Mouse (Mus musculus): ENCODE measurements around the gene Serpina3i. TPM values are rescaled to one million over a fixed set of nuclear protein-coding genes. Genes with fewer than 3 reads are reported as not detected.

Gene Serpina3i
- polyA plus RNA-seq, 1 experiment from 2014 or later: not detected

- no peaks in the 10 kb centered on the region for H3K27me3 ChIP-seq
Measured at GRCm38 (mm10) chr12:104247553-104248002, 15.3 kb upstream of the Serpina3i start.

DNA sequence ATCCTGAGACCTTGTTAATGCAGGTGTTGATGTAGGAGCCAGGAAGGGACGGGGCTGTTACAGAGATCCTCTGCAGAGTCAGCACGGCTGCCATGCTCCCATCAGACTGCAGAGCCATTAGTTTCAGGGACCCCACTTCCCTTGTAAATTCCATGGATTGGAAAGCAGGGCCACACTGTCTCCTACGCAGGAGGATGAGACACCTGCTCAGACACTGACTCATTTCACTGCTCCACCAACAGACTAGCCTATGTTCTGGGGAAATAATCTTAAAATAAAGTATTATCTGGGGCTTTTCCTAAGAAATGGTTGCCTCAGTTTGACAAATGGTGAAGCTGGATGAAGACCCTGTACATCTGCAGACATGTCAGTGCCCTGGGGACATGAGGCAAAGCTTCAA is 14.7 kb upstream of the Serpina3i start:
- Histone ChIP-seq H3K27ac (no peak overlapping the region), H3K4me1 (replicated peaks) (peaks cover 12% of the 10 kb centered on the region), H3K27me3 (no peaks in the 10 kb centered on the region), H3K4me3 (no peak overlapping the region), H3K9ac (no peak overlapping the region), H3K4me2 (no peak overlapping the region), H3K9me3 (no peaks in the 10 kb centered on the region), H3K36me3 (no peaks in the 10 kb centered on the region)
- 72% methylated on average over 3 of the region's 3 CpGs for WGBS
- ATAC-seq (ENCODE audit: low FRiP score): no peak

More at GRCm38 (mm10) chr12:104247553-104248002, 15.3 kb upstream of the Serpina3i start:
- H3K4me2 ChIP-seq: no peak overlapping the region
- no peaks in the 10 kb centered on the region for H3K9me3 ChIP-seq
- no peak overlapping the region for H3K4me3 ChIP-seq
- no peak overlapping the region for H3K27ac ChIP-seq
- peak; percentile 67 for ATAC-seq (ENCODE audit: low FRiP score)
- peaks cover 12% of the 10 kb centered on the region for H3K4me1 ChIP-seq (replicated peaks)
- no peak overlapping the region for H3K9ac ChIP-seq
- H3K36me3 ChIP-seq: no peaks in the 10 kb centered on the region

- Histone ChIP-seq H3K36me3 (no peaks in the 10 kb centered on the region), H3K4me1 (replicated peaks) (no peaks in the 10 kb centered on the region), H3K4me2 (no peak overlapping the region), H3K4me3 (no peak overlapping the region), H3K27ac (no peak overlapping the region), H3K9me3 (no peaks in the 10 kb centered on the region), H3K9ac (no peak overlapping the region), H3K27me3 (no peaks in the 10 kb centered on the region)
- WGBS: 55% methylated on average over 3 of the region's 3 CpGs
- ATAC-seq (ENCODE audit: low FRiP score): no peak
Measured at GRCm38 (mm10) chr12:104261041-104261440, 1.9 kb upstream of the Serpina3i start.

GRCm38 (mm10) chr12:104266374-104266773 is 3.5 kb downstream of the Serpina3i start:
- no peak overlapping the region for H3K27ac ChIP-seq
- no peaks in the 10 kb centered on the region for H3K27me3 ChIP-seq
- no peak overlapping the region for H3K4me3 ChIP-seq
- no peaks in the 10 kb centered on the region for H3K9me3 ChIP-seq
- 87% methylated on average over 3 of the region's 3 CpGs for whole genome bisulfite sequencing
- ATAC-seq (ENCODE audit: low FRiP score): no peak
- no peak overlapping the region for H3K9ac ChIP-seq
- H3K36me3 ChIP-seq: no peaks in the 10 kb centered on the region
- H3K4me1 ChIP-seq (replicated peaks): no peaks in the 10 kb centered on the region
- no peak overlapping the region for H3K4me2 ChIP-seq

DNA sequence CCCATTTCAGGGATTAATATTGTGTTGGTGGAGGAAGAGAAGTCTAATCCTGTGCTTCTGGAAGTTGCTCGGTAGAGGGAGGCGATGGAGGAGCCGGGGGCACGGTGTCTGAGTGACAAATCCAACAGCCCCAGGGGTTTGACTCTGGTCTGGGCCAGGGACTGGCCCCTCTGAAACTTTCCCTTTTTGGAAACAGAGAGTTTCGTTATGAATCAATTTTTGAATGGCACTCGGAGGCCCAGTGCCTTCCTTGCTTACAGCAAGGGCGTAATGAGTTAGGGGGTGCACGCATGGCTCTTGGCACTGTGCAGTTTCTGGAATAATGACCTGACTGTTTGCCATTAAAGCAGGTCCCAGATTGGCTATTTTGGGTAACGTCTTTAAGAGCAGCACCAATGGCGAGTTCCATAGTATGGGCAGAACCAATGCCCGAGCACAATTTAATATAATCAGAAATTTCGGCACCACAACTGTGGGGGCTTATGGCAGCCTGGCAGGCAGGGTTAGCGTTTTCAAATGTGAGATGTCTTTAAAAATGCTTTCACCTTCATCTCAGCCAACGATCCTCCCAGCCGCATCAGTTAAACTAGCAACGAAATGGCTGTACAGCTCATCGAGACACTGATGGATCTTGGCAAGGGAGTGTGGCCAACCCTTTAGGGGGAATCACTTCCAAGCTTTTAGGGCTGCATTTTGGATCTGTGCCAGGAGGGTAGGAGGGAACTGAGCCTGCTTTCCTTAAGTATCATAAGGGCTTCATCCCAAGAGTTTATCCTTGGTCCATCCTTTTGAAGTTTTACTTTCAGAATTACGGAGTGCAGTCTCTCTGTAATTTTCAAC is 15.5 kb downstream of the Serpina3i start:
- Histone ChIP-seq H3K4me3 (no peak overlapping the region), H3K9ac (no peak overlapping the region), H3K36me3 (no peaks in the 10 kb centered on the region), H3K9me3 (no peaks in the 10 kb centered on the region), H3K4me2 (no peak overlapping the region), H3K4me1 (replicated peaks) (peaks cover 7% of the 10 kb centered on the region; the same call in 1 of the 2 replicates), H3K27me3 (no peaks in the 10 kb centered on the region), H3K27ac (no peak overlapping the region)
- 82% methylated on average over 18 of the region's 18 CpGs for WGBS
- no peak for ATAC-seq (ENCODE audit: low FRiP score)

DNA sequence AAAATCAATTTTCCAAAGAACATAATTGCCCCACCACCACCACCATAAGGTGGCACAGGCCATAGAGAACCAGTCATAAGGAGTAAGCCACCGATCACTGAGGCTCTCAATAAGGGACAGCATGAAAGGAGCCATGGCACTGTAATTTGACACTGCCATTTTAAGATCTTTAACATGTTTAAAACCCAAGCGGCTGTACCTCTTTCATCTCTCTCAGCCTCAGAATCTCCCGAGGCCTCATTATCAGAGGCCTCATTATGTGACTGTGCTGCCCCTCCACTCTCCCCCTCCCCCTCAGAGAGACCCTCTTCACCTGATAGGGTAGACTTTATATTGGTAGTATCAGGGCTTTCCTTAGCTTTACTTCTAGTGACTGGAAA is 16.1 kb downstream of the Serpina3i start:
- 28% methylated on average over 3 of the region's 3 CpGs for WGBS
- no peak for ATAC-seq (ENCODE audit: low FRiP score)

GRCm38 (mm10) chr12:104283380-104283779 is 20.5 kb downstream of the Serpina3i start:
- Histone ChIP-seq H3K27ac (no peak overlapping the region), H3K9me3 (no peaks in the 10 kb centered on the region), H3K36me3 (no peaks in the 10 kb centered on the region), H3K4me3 (no peak overlapping the region), H3K27me3 (no peaks in the 10 kb centered on the region), H3K4me2 (no peak overlapping the region), H3K4me1 (replicated peaks) (peaks cover 7% of the 10 kb centered on the region; the same call in 1 of the 2 replicates), H3K9ac (no peak overlapping the region)
- WGBS: 90% methylated on average over 11 of the region's 11 CpGs
- no peak for ATAC-seq (ENCODE audit: low FRiP score)

More for the DNA sequence above, 16.1 kb downstream of the Serpina3i start:
- Histone ChIP-seq H3K36me3 (no peaks in the 10 kb centered on the region), H3K9ac (no peak overlapping the region), H3K4me2 (no peak overlapping the region), H3K4me3 (no peak overlapping the region), H3K4me1 (replicated peaks) (peaks cover 7% of the 10 kb centered on the region; the same call in 1 of the 2 replicates), H3K27me3 (no peaks in the 10 kb centered on the region), H3K9me3 (no peaks in the 10 kb centered on the region), H3K27ac (no peak overlapping the region)

GRCm38 (mm10) chr12:104288336-104288735 is 25.4 kb downstream of the Serpina3i start:
- Histone ChIP-seq H3K4me2 (no peak overlapping the region), H3K4me3 (no peak overlapping the region), H3K4me1 (replicated peaks) (no peaks in the 10 kb centered on the region), H3K36me3 (no peaks in the 10 kb centered on the region), H3K9ac (no peak overlapping the region), H3K27ac (no peak overlapping the region), H3K9me3 (no peaks in the 10 kb centered on the region), H3K27me3 (no peaks in the 10 kb centered on the region)
- no peak for ATAC-seq (ENCODE audit: low FRiP score)

DNA sequence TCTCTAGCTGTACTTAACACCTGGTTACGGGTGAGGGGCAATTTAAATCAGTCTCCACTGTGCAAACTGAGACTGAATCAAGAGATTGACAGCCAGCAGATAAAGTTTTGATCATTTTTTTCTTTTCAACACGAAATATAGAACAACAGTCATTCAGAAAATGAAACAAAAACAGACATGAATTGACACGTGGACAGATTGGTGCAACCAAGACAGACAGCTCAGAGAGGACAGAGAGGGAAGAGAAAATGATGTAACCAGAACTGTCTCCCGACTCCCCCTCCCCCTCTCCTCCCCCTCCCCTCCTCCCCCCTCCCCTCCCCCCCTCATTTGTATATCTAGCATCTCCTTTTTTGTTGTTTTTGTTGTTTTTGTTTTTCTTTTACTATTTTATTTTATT is 26.9 kb downstream of the Serpina3i start:
- H3K27ac ChIP-seq: no peak overlapping the region
- no peaks in the 10 kb centered on the region for H3K27me3 ChIP-seq
- no peak for ATAC-seq (ENCODE audit: low FRiP score)
- H3K9ac ChIP-seq: no peak overlapping the region
- 63% methylated on average over 3 of the region's 4 CpGs for WGBS
- H3K4me3 ChIP-seq: no peak overlapping the region
- no peaks in the 10 kb centered on the region for H3K9me3 ChIP-seq
- no peak overlapping the region for H3K4me2 ChIP-seq
- no peaks in the 10 kb centered on the region for H3K36me3 ChIP-seq
- H3K4me1 ChIP-seq (replicated peaks): no peaks in the 10 kb centered on the region

DNA sequence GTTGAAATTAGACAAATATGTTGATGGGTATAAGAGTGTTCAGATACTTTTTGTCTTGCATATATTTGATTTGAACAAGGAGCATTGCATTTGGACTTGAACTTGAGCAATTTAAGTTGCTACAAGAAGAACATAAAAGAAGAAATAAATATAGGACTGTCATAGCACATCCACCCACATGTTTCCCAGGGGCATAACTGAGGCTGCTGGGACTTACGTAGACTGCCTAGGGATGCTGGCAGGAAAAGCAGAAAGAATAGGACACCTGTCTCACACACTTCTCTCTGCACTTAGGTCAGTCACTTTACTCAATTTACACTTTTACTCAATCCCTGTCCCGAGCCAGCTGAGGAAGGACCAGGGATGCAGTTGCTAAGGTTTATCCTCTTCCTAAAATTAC is 31.0 kb downstream of the Serpina3i start:
- Histone ChIP-seq H3K4me1 (replicated peaks) (no peaks in the 10 kb centered on the region), H3K9ac (no peak overlapping the region), H3K27ac (no peak overlapping the region), H3K4me3 (no peak overlapping the region), H3K36me3 (no peaks in the 10 kb centered on the region), H3K4me2 (no peak overlapping the region), H3K27me3 (no peaks in the 10 kb centered on the region), H3K9me3 (no peaks in the 10 kb centered on the region)
- 93% methylated on average over 2 of the region's 2 CpGs for WGBS
- no peak for ATAC-seq (ENCODE audit: low FRiP score)

- H3K9ac ChIP-seq: no peak overlapping the region
- WGBS: 93% methylated on average over 2 of the region's 2 CpGs
- no peak for ATAC-seq (ENCODE audit: low FRiP score)
- H3K27ac ChIP-seq: no peak overlapping the region
- no peak overlapping the region for H3K4me2 ChIP-seq
- no peaks in the 10 kb centered on the region for H3K27me3 ChIP-seq
- no peak overlapping the region for H3K4me3 ChIP-seq
- no peaks in the 10 kb centered on the region for H3K9me3 ChIP-seq
- no peaks in the 10 kb centered on the region for H3K4me1 ChIP-seq (replicated peaks)
- H3K36me3 ChIP-seq: no peaks in the 10 kb centered on the region
Measured at GRCm38 (mm10) chr12:104298049-104298448, 35.1 kb downstream of the Serpina3i start.

DNA sequence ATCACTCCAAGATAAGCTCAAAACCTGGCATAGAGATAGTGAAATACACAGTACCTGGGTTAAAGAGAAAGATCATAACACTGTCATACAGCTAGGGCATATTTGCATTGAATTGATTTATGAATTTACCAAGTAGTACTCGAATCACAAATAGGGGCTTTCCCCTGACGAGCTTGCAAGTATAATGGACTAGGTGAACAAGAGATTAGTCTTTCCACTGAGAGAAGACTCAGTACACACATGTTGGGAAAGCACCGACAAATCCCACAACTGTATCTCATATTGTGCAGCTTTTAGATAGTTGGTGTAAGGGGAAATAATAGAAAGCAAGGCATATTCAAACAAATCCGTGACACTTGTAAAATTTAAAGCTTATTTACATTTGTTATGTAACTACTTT is 43.1 kb downstream of the Serpina3i start:
- no peak overlapping the region for H3K27ac ChIP-seq
- H3K9ac ChIP-seq: no peak overlapping the region
- H3K4me1 ChIP-seq (replicated peaks): no peaks in the 10 kb centered on the region
- no peak overlapping the region for H3K4me3 ChIP-seq
- H3K4me2 ChIP-seq: no peak overlapping the region
- peaks cover 5% of the 10 kb centered on the region; the same call in 1 of the 2 replicates for H3K9me3 ChIP-seq
- no peak for ATAC-seq (ENCODE audit: low FRiP score)
- H3K36me3 ChIP-seq: no peaks in the 10 kb centered on the region
- WGBS: 89% methylated on average over 4 of the region's 4 CpGs
- H3K27me3 ChIP-seq: no peaks in the 10 kb centered on the region

DNA sequence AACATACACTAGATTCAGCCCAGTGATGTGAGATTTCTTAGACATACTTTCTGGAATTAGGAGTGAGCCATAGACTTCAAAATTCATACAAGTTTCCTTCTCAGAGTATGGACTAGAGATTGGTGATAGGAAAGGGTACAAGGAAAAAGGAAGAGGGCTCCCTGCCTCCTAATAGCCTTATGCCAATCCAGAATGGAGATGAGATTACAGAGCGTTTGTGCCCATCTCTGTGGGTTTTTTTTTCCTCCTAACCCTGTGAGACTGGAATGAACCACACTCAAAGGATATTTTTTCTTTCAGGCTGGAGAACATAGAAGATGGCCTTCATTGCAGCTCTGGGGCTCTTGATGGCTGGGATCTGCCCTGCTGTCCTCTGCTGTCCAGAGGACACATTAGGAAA is 51.3 kb downstream of the Serpina3i start, which contains the start of gene Serpina3j:
Gene Serpina3j (plus strand): TSS at position 301 of the 400 bp plus-strand sequence.
- H3K4me2 ChIP-seq: no peak within 1 kb of the TSS
- H3K4me1 ChIP-seq (replicated peaks): no peaks in the 10 kb centered on the region
- peaks cover 6% of the 10 kb centered on the region; the same call in 1 of the 2 replicates for H3K9me3 ChIP-seq
- H3K4me3 ChIP-seq: no peak within 1 kb of the TSS
- no peak for ATAC-seq (ENCODE audit: low FRiP score)
- 95% methylated on average over 1 of the region's 1 CpGs for WGBS
- no peaks in the 10 kb centered on the region for H3K36me3 ChIP-seq
- H3K9ac ChIP-seq: no peak within 1 kb of the TSS
- H3K27me3 ChIP-seq: no peaks in the 10 kb centered on the region
- H3K27ac ChIP-seq: no peak within 1 kb of the TSS

All from hindbrain, embryonic 13.5 days (tissue).